Mouse (Mus musculus): Measurements from ENCODE around the gene Panx1.

GRCm38 (mm10) chr9:15002995-15003613, 42.2 kb downstream of the Panx1 start:
- no peak for TF ChIP-seq EP300 (IDR thresholded peaks at IDR 0.05; ENCODE audit: low read depth)
- TF ChIP-seq CTCF (IDR thresholded peaks at IDR 0.05; ENCODE audit: low read depth), result no peak
